Mouse (Mus musculus): ENCODE results near the gene Thumpd3. TPM values are rescaled to one million over a fixed set of nuclear protein-coding genes. Genes with fewer than 3 reads are reported as not detected.

The Thumpd3 gene
- polyA plus RNA-seq, 1 experiment, result 25.4 TPM

DNA sequence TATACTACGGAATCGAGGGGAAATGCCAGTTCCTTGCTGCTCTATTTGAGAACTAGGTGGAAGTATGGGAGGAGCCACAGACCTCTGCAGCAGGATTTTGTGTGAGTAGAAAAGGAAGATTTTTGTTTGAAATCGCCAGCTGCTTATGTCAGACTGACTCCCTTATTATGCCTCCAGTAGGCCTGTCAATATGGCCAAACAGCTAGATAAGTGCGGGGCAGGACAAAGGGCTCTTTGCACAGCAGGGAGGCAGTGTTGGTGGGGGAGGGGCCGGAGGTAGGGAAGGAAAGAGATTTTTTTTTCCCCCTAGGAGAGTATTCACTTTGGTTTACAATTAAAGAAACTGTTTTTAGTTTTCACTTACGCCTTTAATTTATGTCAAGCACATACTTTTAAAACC lies 36.2 kb downstream of the Thumpd3 start:
- Histone ChIP-seq H3K4me3 (ENCODE audit: insufficient read depth, low read depth, low read length) (no peak overlapping the region), H3K27ac (replicated peaks; ENCODE audit: low read depth, low read length) (peak overlapping the region; percentile 68)

GRCm38 (mm10) chr6:113084590-113084989 lies 38.6 kb downstream of the Thumpd3 start:
- Histone ChIP-seq H3K27ac (replicated peaks; ENCODE audit: low read depth, low read length) (no peak overlapping the region), H3K4me1 (ENCODE audit: control insufficient read depth, insufficient read depth, insufficient read length, low read length) (peaks cover 11% of the 10 kb centered on the region), H3K4me3 (ENCODE audit: insufficient read depth, low read depth, low read length) (no peak overlapping the region)

More for the DNA sequence above, 36.2 kb downstream of the Thumpd3 start:
- H3K4me1 ChIP-seq (ENCODE audit: control insufficient read depth, insufficient read depth, insufficient read length, low read length), result peaks cover 14% of the 10 kb centered on the region

GRCm38 (mm10) chr6:113093206-113093605 lies 47.2 kb downstream of the Thumpd3 start:
- Histone ChIP-seq H3K27ac (replicated peaks; ENCODE audit: low read depth, low read length) (no peak overlapping the region), H3K4me1 (ENCODE audit: control insufficient read depth, insufficient read depth, insufficient read length, low read length) (peaks cover 3% of the 10 kb centered on the region), H3K4me3 (ENCODE audit: insufficient read depth, low read depth, low read length) (no peak overlapping the region)

DNA sequence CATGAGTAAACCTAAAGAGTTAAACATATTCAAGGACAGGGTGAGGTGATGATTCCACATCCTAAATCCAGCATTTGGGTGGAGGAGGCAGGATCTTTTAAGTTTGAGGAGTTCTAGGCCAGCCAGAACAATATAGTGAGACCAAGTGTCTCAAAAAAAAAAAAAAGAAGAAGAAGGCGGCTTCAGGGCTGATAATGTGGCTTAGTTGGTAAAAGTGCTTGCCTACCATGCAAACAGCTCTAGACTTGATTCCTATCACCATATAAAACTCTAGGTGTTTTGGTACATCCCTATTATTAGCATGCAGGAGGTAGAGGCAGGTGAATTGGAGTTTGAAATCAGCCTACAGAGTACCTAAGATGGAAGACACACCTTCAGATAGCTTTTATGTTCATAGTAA lies 49.5 kb downstream of the Thumpd3 start:
- Histone ChIP-seq H3K4me3 (ENCODE audit: insufficient read depth, low read depth, low read length) (no peak overlapping the region), H3K27ac (replicated peaks; ENCODE audit: low read depth, low read length) (no peak overlapping the region), H3K4me1 (ENCODE audit: control insufficient read depth, insufficient read depth, insufficient read length, low read length) (peaks cover 6% of the 10 kb centered on the region)

GRCm38 (mm10) chr6:113097662-113098061 lies 51.6 kb downstream of the Thumpd3 start:
- no peak overlapping the region for H3K4me3 ChIP-seq (ENCODE audit: insufficient read depth, low read depth, low read length)

GRCm38 (mm10) chr6:113099640-113100289 lies 53.7 kb downstream of the Thumpd3 start:
- no peak overlapping the region for H3K4me3 ChIP-seq (ENCODE audit: insufficient read depth, low read depth, low read length)
- peak overlapping the region; percentile 53; the same call in 1 of the 2 replicates for H3K27ac ChIP-seq (replicated peaks; ENCODE audit: low read depth, low read length)
- H3K4me1 ChIP-seq (ENCODE audit: control insufficient read depth, insufficient read depth, insufficient read length, low read length), result peaks cover 8% of the 10 kb centered on the region

More at GRCm38 (mm10) chr6:113097662-113098061, 51.6 kb downstream of the Thumpd3 start:
- Histone ChIP-seq H3K4me1 (ENCODE audit: control insufficient read depth, insufficient read depth, insufficient read length, low read length) (peaks cover 8% of the 10 kb centered on the region), H3K27ac (replicated peaks; ENCODE audit: low read depth, low read length) (no peak overlapping the region)

DNA sequence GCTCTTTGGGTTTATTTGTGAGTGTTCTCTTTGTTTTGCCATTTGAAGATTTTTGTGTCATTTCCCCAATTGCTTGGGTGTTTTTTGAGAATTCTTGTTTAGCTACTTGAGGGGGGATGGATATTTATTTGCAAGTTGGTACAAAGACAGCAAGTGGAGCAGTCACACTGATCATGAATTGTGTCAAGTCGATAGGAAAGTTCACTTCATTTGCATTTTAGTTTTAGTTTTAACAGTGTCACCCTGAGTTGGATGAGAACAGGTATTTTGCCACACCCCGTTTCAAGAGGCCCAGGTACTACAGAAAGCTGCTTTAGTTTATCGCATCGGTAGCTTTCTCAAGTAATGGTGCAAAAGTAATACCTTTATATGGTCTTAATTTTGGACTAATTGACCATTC lies 56.5 kb downstream of the Thumpd3 start:
- no peak overlapping the region for H3K4me3 ChIP-seq (ENCODE audit: insufficient read depth, low read depth, low read length)
- no peak overlapping the region for H3K27ac ChIP-seq (replicated peaks; ENCODE audit: low read depth, low read length)
- peaks cover 8% of the 10 kb centered on the region for H3K4me1 ChIP-seq (ENCODE audit: control insufficient read depth, insufficient read depth, insufficient read length, low read length)

DNA sequence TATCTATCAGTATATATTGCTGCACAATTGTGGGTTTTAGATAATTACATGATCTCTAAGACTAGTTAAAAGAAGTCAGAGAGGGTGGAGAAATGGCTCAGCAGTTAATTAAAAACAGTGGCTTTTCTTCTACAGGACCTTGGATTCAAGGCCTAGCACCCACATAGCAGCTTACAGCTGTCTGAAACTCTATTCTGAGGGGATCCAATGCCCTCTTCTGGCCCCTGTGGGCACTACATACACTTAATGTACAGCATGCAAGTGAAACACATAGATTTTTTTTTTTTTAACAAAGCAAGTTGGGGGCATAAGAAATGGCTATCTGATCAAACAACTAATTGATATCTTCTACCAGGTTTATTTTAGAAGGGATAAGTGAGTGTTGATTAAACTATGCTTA lies 57.7 kb downstream of the Thumpd3 start:
- Histone ChIP-seq H3K4me3 (ENCODE audit: insufficient read depth, low read depth, low read length) (no peak overlapping the region), H3K4me1 (ENCODE audit: control insufficient read depth, insufficient read depth, insufficient read length, low read length) (peaks cover 5% of the 10 kb centered on the region; the same call in 1 of the 2 replicates), H3K27ac (replicated peaks; ENCODE audit: low read depth, low read length) (no peak overlapping the region)

DNA sequence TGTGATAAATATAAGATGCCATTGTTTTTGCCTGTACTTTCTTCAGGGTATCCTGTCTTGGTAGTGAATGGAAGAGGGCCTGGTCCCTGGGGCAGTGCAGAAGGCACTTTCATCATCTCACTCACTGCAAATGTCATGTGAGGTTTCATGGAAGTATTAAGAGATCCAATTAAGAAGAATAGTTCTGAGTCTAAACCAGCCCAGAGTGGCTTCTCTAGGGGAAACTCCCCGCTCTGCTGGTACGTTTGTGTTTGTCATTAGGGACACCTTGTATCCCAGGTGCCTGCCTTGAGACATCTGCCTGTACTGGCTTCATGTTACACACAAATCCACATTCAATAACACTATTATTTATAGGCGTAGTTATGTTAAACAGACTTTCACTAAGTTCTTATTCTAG lies 63.4 kb downstream of the Thumpd3 start:
- H3K27ac ChIP-seq (replicated peaks; ENCODE audit: low read depth, low read length), result no peak overlapping the region
- H3K4me1 ChIP-seq (ENCODE audit: control insufficient read depth, insufficient read depth, insufficient read length, low read length), result no peaks in the 10 kb centered on the region
- H3K4me3 ChIP-seq (ENCODE audit: insufficient read depth, low read depth, low read length), result no peak overlapping the region

DNA sequence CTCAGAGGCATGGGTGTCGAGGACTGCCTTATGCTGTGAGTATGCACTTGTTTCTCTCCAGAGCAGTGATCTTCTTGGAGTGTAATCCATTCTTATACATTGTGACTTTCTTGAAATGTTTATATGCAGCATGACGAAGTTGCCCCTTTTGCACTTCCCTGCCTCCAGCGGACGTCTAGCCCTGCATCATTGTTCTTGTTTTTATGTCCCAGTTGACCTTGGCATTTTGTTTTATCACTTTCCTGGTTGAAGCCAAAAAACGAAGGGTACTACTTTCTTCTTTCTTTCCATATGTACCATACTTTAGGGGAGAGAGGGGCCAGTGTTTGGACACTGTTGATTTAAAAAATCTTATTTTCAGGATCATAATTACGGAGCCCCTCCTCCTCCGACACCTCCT lies 63.9 kb downstream of the Thumpd3 start:
- no peaks in the 10 kb centered on the region for H3K4me1 ChIP-seq (ENCODE audit: control insufficient read depth, insufficient read depth, insufficient read length, low read length)
- no peak overlapping the region for H3K4me3 ChIP-seq (ENCODE audit: insufficient read depth, low read depth, low read length)

More for the DNA sequence above, 63.9 kb downstream of the Thumpd3 start:
- no peak overlapping the region for H3K27ac ChIP-seq (replicated peaks; ENCODE audit: low read depth, low read length)

Other genes starting within 250 kb of the Thumpd3 start
- 0.71 TPM in 1 of 2 replicates, not detected in the other for gene Srgap3, start 99.0 kb upstream of the Thumpd3 start, polyA plus RNA-seq (2012; ENCODE audit: insufficient read depth, insufficient read length, missing spikeins)
- gene Setd5, start 31.1 kb downstream of the Thumpd3 start, polyA plus RNA-seq (2012; ENCODE audit: insufficient read depth, insufficient read length, missing spikeins), result 17.0 and 19.0 TPM in 2 replicates
- gene Lhfpl4, start 149.2 kb downstream of the Thumpd3 start, polyA plus RNA-seq (2012; ENCODE audit: insufficient read depth, insufficient read length, missing spikeins), result 0.87 and 1.3 TPM in 2 replicates
- gene Mtmr14, start 191.6 kb downstream of the Thumpd3 start, polyA plus RNA-seq (2012; ENCODE audit: insufficient read depth, insufficient read length, missing spikeins), result 26.3 and 37.1 TPM in 2 replicates
- gene Cpne9, start 236.1 kb downstream of the Thumpd3 start, polyA plus RNA-seq (2012; ENCODE audit: insufficient read depth, insufficient read length, missing spikeins), result 0.44 and 0.71 TPM in 2 replicates